Mouse (Mus musculus) ES-E14 (cell line): ENCODE measurements around the gene Tacr2. TPM values are rescaled to one million over a fixed set of nuclear protein-coding genes. Genes with fewer than 3 reads are reported as not detected.

ENCODE experiments used
- DNase-seq: peaks from one replicate; pipeline ENCODE4 v3.0.0-alpha.2; 2013; ENCODE audit warnings: low read depth, low spot score
- H3K27ac ChIP-seq: 2 replicates; pipeline ENCODE4 v1.5.1; 2012; ENCODE audit warnings: low read depth, mild to moderate bottlenecking, low read length, moderate library complexity, mixed read lengths; ENCODE audit not compliant: poor library complexity, insufficient read depth, severe bottlenecking
- H3K36me3 ChIP-seq: 2 replicates; pipeline ENCODE4 v1.6.1; 2012; ENCODE audit warnings: mild to moderate bottlenecking, low read length, moderate library complexity, mixed read lengths; ENCODE audit not compliant: control insufficient read depth, poor library complexity, insufficient read depth, severe bottlenecking
- H3K4me1 ChIP-seq, 2 experiments: fragments of 150-350 bp in 1 of 2; sonication (generic) in 1 of 2; 2 replicates each; pipeline ENCODE4 v1.6.1; 2012; ENCODE audit warnings: low read length in 2 of 2, mild to moderate bottlenecking in 1 of 2, mixed read lengths in 1 of 2; ENCODE audit not compliant: control insufficient read depth in 2 of 2, insufficient read depth in 2 of 2, poor library complexity in 1 of 2
- H3K4me3 ChIP-seq, 2 experiments: fragments of 150-350 bp in 1 of 2; sonication (generic) in 1 of 2; 2 replicates each; pipeline ENCODE4 v1.5.1; 2012; ENCODE audit warnings: low read length in 2 of 2, low read depth in 1 of 2, mild to moderate bottlenecking in 1 of 2, mixed read lengths in 1 of 2; ENCODE audit not compliant: insufficient read depth in 1 of 2, poor library complexity in 1 of 2, severe bottlenecking in 1 of 2
- H3K9ac ChIP-seq: 2 replicates; pipeline ENCODE4 v1.6.1; 2012; ENCODE audit warnings: low read depth, mild to moderate bottlenecking, low read length, mixed read lengths; ENCODE audit not compliant: poor library complexity, insufficient read depth, severe bottlenecking
- H3K9me3 ChIP-seq: fragments of 150-350 bp; sonication (generic); 2 replicates; pipeline ENCODE4 v1.6.1; 2012; ENCODE audit warnings: low read depth, mild to moderate bottlenecking, low read length; ENCODE audit not compliant: control insufficient read depth, insufficient read depth
- CHD2 ChIP-seq: IDR thresholded peaks from 2 replicates; pipeline ENCODE4 v1.6.1; 2014; ENCODE audit warnings: mild to moderate bottlenecking, low read depth, low read length, inconsistent platforms
- HCFC1 ChIP-seq: IDR thresholded peaks from 2 replicates; pipeline ENCODE4 v1.6.1; 2012; ENCODE audit warnings: low read length, inconsistent platforms, borderline replicate concordance; ENCODE audit not compliant: insufficient read depth
- MAFK ChIP-seq: IDR thresholded peaks from 2 replicates; pipeline ENCODE4 v1.6.1; 2014; ENCODE audit warnings: mild to moderate bottlenecking, low read depth, low read length, inconsistent platforms; ENCODE audit not compliant: insufficient read depth
- ZC3H11A ChIP-seq: IDR thresholded peaks from 2 replicates; pipeline ENCODE4 v1.6.1; 2012; ENCODE audit warnings: low read depth, mild to moderate bottlenecking, inconsistent platforms, low read length, borderline replicate concordance
- ZNF384 ChIP-seq: IDR thresholded peaks from 2 replicates; pipeline ENCODE4 v1.6.1; 2012; ENCODE audit warnings: low read depth, low read length, inconsistent platforms
- in situ Hi-C, 2 experiments: fragments of 600-800 bp; cut with MboI; formaldehyde crosslinking; loops; one replicate each; pipeline ENCODE4 v1.15.1; 2025; ENCODE audit warnings: low sequenced_read_pairs in 2 of 2, inconsistent platforms in 1 of 2; ENCODE audit not compliant: unreplicated experiment in 2 of 2
- total RNA-seq: library from RNA; depleted of rRNA; stranded (reverse); fragments of 300-350 nt; gene quantifications from 2 replicates; pipeline ENCODE4 v1.2.3, GENCODE M21; 2012

Tacr2 gene
- total RNA-seq, 1 experiment: 0.18 TPM

- Histone ChIP-seq H3K4me1 (peaks cover 0 to 6% of the 10 kb centered on the region in 2 experiments; a peak in 1 of 4 replicates), H3K9ac (no peak overlapping the region), H3K4me3 (no peak overlapping the region), H3K27ac (no peak overlapping the region), H3K9me3 (no peaks in the 10 kb centered on the region), H3K36me3 (peaks cover 15% of the 10 kb centered on the region)
- DNase-seq: no peak
- in situ Hi-C loops: no loop called here
- no peak for TF ChIP-seq ZC3H11A
- no peak for TF ChIP-seq MAFK
- TF ChIP-seq ZNF384: no peak
- no peak for TF ChIP-seq CHD2
- no peak for TF ChIP-seq HCFC1
Observed at GRCm38 (mm10) chr10:62277499-62278293, 25.5 kb downstream of the Tacr2 start.

DNA sequence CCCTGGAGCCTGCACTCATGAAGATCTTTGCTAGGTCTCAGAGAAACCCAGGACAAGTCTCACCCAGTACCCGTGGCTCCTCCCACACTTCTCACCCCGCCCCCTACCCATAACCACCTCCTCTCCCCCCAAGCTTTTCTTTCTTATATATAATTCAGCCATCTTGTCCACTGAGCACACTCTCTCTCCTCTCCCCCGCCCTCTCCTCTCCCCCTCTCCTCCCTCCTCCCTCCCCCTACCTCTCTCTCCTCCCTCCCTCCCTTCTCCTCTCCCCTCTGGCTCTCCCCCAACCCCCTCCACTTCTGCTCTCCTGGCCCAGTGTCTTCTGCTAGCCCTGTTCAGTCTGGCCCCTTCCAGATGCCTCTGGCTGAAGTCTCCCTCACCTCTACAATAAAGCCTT is 26.8 kb downstream of the Tacr2 start:
- in situ Hi-C loops: no loop called here
- H3K4me3 ChIP-seq: no peak overlapping the region
- peaks cover 4 to 9% of the 10 kb centered on the region in 2 experiments; a peak in 2 of 4 replicates for H3K4me1 ChIP-seq
- H3K9ac ChIP-seq: no peak overlapping the region
- H3K9me3 ChIP-seq: no peaks in the 10 kb centered on the region
- no peak overlapping the region for H3K27ac ChIP-seq
- no peak for DNase-seq
- no peak for TF ChIP-seq HCFC1
- TF ChIP-seq CHD2: no peak
- no peak for TF ChIP-seq MAFK
- no peak for TF ChIP-seq ZNF384
- no peak for TF ChIP-seq ZC3H11A
- peaks cover 15% of the 10 kb centered on the region for H3K36me3 ChIP-seq

DNA sequence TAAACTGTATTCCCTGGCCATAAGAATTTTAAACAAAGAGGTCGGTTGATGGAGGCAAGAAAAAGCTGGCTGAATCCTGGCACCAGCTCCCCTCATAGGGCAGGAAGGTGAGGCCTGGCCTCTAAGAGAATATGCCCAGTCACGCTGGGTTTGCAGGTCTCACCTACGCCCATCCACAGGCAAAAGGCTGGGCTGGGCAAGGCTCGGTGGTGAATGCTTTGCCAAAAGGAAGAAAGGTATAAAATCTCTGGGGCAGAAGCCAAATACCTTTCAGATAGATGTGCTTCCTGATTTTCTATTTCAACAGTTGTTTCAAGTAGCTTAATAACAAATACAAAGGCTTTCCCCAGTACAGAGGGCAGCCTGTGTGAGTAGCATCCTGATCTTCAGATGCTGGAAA is 27.4 kb downstream of the Tacr2 start:
- DNase-seq: no peak
- Histone ChIP-seq H3K4me1 (peaks cover 4 to 10% of the 10 kb centered on the region in 2 experiments; a peak in 3 of 4 replicates), H3K9ac (no peak overlapping the region), H3K9me3 (no peaks in the 10 kb centered on the region), H3K27ac (no peak overlapping the region), H3K4me3 (no peak overlapping the region), H3K36me3 (peaks cover 16% of the 10 kb centered on the region)
- in situ Hi-C loops: no loop called here
- TF ChIP-seq ZC3H11A (no peak), MAFK (no peak), ZNF384 (no peak), HCFC1 (no peak), CHD2 (no peak)

GRCm38 (mm10) chr10:62282782-62283181 is 30.5 kb downstream of the Tacr2 start:
- DNase-seq: peak; percentile 63
- TF ChIP-seq CHD2 (no peak), HCFC1 (no peak), ZNF384 (no peak), MAFK (peak; percentile 89), ZC3H11A (no peak)
- in situ Hi-C loops: no loop called here
- Histone ChIP-seq H3K27ac (peak overlapping the region; percentile 64; the same call in 1 of the 2 replicates), H3K4me3 (no peak overlapping the region), H3K9ac (peak overlapping the region; percentile 36; the same call in 1 of the 2 replicates), H3K9me3 (no peaks in the 10 kb centered on the region), H3K36me3 (peaks cover 15% of the 10 kb centered on the region), H3K4me1 (peaks cover 4 to 8% of the 10 kb centered on the region in 2 experiments)
